Mouse (Mus musculus): ENCODE results near the gene Tceanc. TPM values are rescaled to one million over a fixed set of nuclear protein-coding genes. Genes with fewer than 3 reads are reported as not detected.

Gene Tceanc
- polyA plus RNA-seq (2014; fragmentation: Illumina TruSeq; extraction: RNeasy Lipid Tissue Mini Kit (QIAGEN cat#74804); ENCODE audit: low read depth, low replicate concordance): 1.1 TPM

GRCm38 (mm10) chrX:166518345-166518744 is at the start of gene Tceanc:
Tceanc (minus strand) TSS chrX:166518567.

GRCm38 (mm10) chrX:166479365-166479983 is 38.9 kb downstream of the Tceanc start, which contains the start of gene Rab9:
Rab9 (minus strand) TSS chrX:166479867.

Other genes with a start within 250 kb of the Tceanc start
- 26.1 TPM for gene Trappc2, start 78.0 kb downstream of the Tceanc start, polyA plus RNA-seq (2014; fragmentation: Illumina TruSeq; extraction: RNeasy Lipid Tissue Mini Kit (QIAGEN cat#74804); ENCODE audit: low read depth, low replicate concordance)
- 5.2 TPM for gene Ofd1, start 77.9 kb downstream of the Tceanc start, polyA plus RNA-seq (2014; fragmentation: Illumina TruSeq; extraction: RNeasy Lipid Tissue Mini Kit (QIAGEN cat#74804); ENCODE audit: low read depth, low replicate concordance)
- 32.4 TPM for gene Rab9, start 38.7 kb downstream of the Tceanc start, polyA plus RNA-seq (2014; fragmentation: Illumina TruSeq; extraction: RNeasy Lipid Tissue Mini Kit (QIAGEN cat#74804); ENCODE audit: low read depth, low replicate concordance)
- gene Egfl6, start 67.2 kb upstream of the Tceanc start, polyA plus RNA-seq (2014; fragmentation: Illumina TruSeq; extraction: RNeasy Lipid Tissue Mini Kit (QIAGEN cat#74804); ENCODE audit: low read depth, low replicate concordance): not detected

Data from heart, adult 10 weeks (tissue).